Mouse (Mus musculus) spleen, embryonic (tissue): ENCODE results near the gene Ptbp3.
"Not testable (repeated sequence)": the region's sequence is repeated elsewhere in the genome, so short reads cannot be mapped to it uniquely, and the experiment has no call there.

Experiments
- CTCF ChIA-PET: fragments of 350-600 bp; sonication (Branson Sonifier 250); formaldehyde crosslinking; loops from one replicate; lab custom pipeline; 2022; lab: Charles Lee

The Ptbp3 gene

DNA sequence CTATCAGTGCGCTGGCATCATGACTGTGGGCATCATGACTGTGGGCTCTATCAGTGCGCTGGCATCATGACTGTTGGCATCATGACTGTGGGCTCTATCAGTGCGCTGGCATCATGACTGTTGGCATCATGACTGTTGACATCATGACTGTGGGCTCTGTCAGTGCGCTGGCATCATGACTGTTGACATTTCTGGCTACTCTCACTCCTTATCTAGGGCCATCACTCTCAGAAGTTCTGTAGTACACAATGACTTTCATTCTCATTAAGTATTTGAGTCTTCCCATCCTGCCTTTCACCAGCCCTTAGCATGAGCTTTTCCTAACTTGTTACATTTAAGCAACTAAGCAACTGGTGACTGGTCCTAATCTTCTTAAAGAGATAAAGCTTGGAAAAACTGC, 8.2 kb upstream of the Ptbp3 start:
- CTCF ChIA-PET: not testable (repeated sequence)

DNA sequence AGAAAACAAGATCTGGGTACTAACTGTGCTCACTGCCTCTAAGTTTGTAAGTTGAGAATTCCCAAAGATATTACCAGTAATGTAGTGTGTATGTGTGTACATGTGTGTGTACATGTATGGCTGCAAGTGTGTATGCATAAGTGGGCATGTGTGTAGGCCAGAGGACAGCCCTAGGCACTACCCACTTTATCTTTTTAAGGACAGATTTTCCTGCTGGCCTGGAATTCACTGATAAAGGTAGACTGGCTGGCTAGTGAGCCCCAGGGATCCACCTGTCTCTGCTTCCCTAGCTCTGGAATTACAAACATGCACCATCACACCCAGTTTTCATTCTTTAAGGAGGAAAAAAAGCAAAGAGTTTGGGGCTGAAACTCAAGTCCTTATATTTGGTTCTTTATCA, 6.0 kb upstream of the Ptbp3 start:
- CTCF ChIA-PET: interaction anchor here (0.6 kb wide), 1 partner anchor 55 kb away, joined by 5 read pairs; no protein-coding TSS in a partner anchor

GRCm38 (mm10) chr4:59553576-59553975, 4.4 kb upstream of the Ptbp3 start:
- CTCF ChIA-PET: no interaction called here

- CTCF ChIA-PET: no interaction called here
Observed at GRCm38 (mm10) chr4:59552835-59553234, 3.7 kb upstream of the Ptbp3 start.

DNA sequence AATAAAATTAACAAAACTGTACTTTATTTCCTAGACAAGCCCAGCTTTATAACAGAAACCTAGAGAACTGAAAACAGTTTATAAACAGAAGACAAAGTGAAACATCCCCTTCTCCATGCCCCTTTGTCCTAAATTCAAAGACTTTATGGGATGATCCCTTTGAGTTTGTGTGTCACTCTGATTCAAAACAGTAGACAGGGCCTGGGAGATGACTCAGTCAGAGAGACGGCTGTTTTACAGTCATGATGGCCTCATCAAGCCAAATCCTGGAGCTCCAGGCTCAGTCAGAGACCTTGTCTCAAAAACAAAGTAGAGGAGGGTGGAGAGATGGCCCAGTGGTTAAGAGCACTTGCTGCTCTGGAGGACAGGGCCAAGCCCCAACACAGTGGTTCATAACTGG, 2.7 kb upstream of the Ptbp3 start:
- CTCF ChIA-PET: no interaction called here

- CTCF ChIA-PET: interaction anchor here (0.6 kb wide), 2 partner anchors 260 to 283 kb away, joined by 3 read pairs; no protein-coding TSS in a partner anchor
Observed at GRCm38 (mm10) chr4:59549977-59550560, 905 bp upstream of the Ptbp3 start.

DNA sequence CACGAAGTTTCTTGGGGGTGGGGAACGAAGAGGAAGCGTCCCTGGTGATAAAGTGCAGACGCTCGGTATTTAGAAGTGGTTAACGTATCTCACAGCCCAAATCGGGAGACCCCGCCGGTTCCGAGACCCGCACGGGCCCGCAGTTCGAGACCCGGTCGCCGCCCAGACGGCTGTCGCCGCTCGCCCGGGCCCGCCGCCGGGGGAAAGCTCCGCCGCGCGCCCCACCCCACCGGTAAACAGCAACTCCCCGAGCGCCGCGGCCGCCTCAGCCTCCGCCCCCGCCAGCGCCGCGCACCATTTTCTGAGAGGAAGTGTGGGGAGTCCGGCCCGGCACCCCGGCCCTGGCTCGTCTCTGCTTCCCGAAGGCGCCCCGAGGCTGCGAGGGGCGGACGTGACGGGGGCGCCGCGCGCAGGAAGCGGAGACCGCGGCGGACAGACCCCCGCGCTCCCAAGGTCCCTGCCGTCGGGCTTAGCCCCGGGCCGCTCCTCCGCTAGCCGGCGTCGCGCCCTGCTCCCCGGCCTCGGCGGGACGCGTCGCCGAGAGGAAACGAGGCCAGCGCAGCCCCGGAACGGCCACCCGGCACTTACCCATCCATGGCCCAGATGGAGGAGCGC, 497 bp downstream of the Ptbp3 start:
- CTCF ChIA-PET: interaction anchor here (0.7 kb wide), 1 partner anchor 27 kb away, joined by 3 read pairs; no protein-coding TSS in a partner anchor

- CTCF ChIA-PET: interaction anchor here (0.7 kb wide), 1 partner anchor 26 kb away, joined by 3 read pairs; no protein-coding TSS in a partner anchor
Observed at GRCm38 (mm10) chr4:59548011-59548559, 1.1 kb downstream of the Ptbp3 start.

DNA sequence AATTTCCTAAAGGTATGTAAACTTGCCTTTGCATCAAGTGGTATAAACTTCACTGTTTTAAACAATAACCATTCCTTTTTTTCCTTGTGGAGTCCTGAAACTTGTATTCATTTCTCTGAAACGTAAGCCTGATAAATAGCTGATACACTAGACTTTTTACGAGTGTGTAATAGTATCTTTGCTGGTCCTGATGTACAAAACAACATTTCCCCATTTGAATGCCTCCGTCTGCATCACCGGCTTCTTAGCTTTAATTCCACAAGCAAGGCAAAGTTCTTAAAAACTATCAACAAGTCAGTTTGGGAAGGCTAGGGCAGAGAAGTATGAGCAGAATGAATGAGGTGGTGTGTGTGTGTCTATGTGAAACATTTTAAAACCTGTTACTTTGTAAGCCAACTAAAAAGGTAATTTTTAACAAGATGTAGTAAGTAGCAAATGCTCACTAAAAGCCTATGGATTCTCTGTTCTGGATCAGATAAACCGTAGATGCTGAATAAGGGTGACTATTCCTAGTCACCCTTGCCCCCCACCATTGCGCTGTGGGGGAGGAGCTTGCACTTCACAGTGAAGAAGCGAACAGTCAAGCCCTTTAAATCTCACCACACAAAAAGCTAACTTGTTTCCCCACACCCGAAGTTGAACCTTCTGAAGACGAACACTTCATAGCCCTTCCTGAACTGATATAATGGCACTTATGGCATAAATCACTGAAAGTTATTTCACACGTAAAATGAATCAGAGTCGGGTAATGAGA, 1.9 kb downstream of the Ptbp3 start:
- CTCF ChIA-PET: interaction anchor here (0.7 kb wide), 1 partner anchor 66 kb away, joined by 3 read pairs; no protein-coding TSS in a partner anchor

- CTCF ChIA-PET: interaction anchor here (0.7 to 1.0 kb wide), 2 partner anchors 15 to 65 kb away, joined by 3 to 10 read pairs; no protein-coding TSS in a partner anchor
Observed at GRCm38 (mm10) chr4:59546285-59547071, 2.7 kb downstream of the Ptbp3 start.

DNA sequence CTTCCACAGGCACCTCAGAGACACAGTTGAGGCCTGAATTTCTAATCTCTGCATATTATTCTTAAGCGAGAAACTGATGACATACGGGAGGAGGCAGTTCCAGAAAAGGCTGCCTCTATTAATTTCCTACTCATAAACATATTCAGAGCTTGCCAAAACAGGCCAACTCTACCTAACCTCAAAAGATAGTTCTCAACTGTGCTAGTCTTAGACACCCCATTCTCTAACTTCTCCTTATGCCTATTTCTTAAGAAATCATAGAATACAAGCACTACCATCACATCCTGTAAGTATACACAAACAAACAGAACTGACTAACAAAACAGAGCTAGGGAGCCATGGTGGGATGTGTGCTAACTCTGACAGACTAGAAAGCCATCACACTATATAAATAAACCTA, 4.5 kb downstream of the Ptbp3 start:
- CTCF ChIA-PET: interaction anchor here (0.6 kb wide), 1 partner anchor 12 kb away, joined by 3 read pairs; no protein-coding TSS in a partner anchor

- CTCF ChIA-PET: interaction anchor here (0.6 kb wide), 1 partner anchor 183 kb away, joined by 7 read pairs; no protein-coding TSS in a partner anchor
Observed at GRCm38 (mm10) chr4:59543006-59543405, 6.2 kb downstream of the Ptbp3 start.

DNA sequence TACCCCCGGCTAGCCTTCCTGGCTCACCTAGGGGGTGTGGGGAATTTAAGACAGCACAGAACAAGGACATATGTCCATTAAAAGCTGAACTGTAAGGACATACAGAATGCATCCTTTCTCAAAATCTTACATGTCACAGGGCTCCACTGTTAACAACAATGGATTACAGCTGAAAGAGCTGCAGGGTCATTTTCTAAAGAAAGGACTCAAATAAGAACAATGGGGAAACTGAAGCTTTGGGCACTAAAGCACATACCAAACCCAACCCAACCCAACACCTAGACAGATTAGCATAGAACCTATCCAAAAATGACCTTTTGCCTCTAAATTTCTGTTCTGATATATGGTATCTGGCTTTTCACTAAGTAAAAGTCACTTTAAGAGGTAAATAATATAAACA, 12.9 kb downstream of the Ptbp3 start:
- CTCF ChIA-PET: interaction anchor here (0.9 kb wide), 1 partner anchor 271 kb away, joined by 3 read pairs; no protein-coding TSS in a partner anchor

DNA sequence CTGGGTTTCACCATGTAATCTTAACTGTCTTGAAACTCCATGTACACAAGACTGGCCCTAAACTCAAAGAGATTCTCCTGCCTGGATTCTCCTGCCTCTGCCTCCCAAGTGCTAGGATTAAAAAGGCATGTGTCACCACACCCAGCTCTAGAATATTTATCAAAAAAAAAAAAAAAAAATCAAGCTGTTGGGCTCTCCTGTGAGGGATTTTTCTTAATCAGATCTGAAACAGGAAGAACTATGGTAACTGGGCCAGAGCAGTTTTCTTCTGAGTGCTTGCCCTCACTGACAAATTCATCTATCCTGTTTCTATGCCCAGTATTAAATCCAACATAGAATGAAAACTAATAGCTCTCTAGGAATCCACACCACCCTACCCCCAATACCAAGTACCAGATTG, 13.5 kb downstream of the Ptbp3 start:
- CTCF ChIA-PET: no interaction called here

- CTCF ChIA-PET: interaction anchor here (0.6 kb wide), 1 partner anchor 12 kb away, joined by 3 read pairs; no protein-coding TSS in a partner anchor
Observed at GRCm38 (mm10) chr4:59533268-59533667, 15.9 kb downstream of the Ptbp3 start.

DNA sequence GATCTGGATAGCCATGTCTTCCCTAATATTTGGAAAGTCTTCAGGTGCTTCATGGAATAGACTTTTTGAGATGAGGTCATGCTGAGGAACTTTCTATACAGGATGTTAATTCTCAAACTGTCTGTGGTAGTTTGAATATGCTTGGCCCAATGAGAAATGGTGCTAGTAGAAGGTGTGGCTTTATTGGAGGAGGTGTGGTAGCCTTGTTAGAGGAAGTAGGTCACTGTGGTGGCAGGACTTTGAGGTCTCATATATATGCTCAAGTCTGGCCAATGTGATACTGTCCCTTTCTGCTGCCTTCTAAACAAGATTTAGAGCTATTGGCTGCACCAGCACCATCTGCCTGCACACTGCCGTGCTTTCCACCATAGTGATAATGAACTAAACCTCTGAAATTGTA, 18.0 kb downstream of the Ptbp3 start:
- CTCF ChIA-PET: interaction anchor here (0.6 kb wide), 2 partner anchors 15 to 96 kb away, joined by 3 to 10 read pairs; no protein-coding TSS in a partner anchor

- CTCF ChIA-PET: no interaction called here
Observed at GRCm38 (mm10) chr4:59527470-59527869, 21.7 kb downstream of the Ptbp3 start.

- CTCF ChIA-PET: no interaction called here
Observed at GRCm38 (mm10) chr4:59526728-59527127, 22.4 kb downstream of the Ptbp3 start.

DNA sequence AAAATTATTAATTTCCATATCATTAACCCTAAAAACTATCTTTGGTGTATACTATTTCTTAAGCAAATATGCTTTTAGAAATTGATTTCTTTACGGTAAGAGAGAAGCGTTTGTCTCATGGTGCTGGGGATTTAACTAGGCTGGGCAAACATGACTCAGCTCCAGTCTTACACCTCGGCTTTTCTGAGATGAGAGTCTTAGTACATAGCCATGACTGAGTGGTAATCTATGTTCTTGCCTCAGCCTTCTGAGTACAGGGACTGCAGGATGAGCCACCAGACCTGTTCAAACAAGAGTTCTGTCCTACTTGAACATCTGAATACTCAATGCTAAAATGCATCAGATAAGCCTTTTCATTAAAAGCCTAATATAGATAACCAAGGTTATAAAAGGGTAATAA, 24.3 kb downstream of the Ptbp3 start:
- CTCF ChIA-PET: no interaction called here

- CTCF ChIA-PET: no interaction called here
Observed at GRCm38 (mm10) chr4:59510321-59510720, 38.8 kb downstream of the Ptbp3 start.

DNA sequence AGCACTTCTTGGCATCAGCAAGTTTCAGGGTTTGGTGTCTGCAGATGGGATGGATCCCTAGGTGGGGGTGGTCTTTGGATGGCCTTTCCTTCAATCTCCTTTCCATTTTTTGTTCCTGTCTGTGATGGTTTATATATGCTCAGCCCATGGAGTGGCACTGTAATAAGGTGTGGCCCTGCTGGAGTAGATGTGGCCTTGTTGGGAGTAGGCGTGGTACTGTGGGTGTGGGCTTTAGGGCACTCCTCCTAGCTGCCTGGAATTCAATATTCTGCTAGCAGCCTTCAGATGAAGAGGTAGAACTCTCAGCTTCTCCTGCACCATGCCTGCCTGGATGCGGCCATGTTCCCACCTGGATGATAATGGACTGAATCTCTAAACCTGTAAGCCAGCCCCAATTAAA, 39.6 kb downstream of the Ptbp3 start:
- CTCF ChIA-PET: no interaction called here
